Mouse (Mus musculus) hindbrain, embryonic 16.5 days (tissue): ENCODE measurements at regions not wholly inside any gene's neighbourhood (a gene's known extent, or its start where the extent isn't known, plus 50 kb on each side); places are given as distances from the start of the nearest gene placed in this dataset.

Experiments used
- ATAC-seq: fragments of 200-750 bp; cut with Nextera tagmentation; 2 replicates; pipeline ENCODE4 v1.8.0; 2017; ENCODE audit warnings: moderate TSS enrichment, moderate library complexity
- H3K27ac ChIP-seq: fragments of 300-500 bp; sonication (generic); 2 replicates; pipeline ENCODE4 v1.5.1; 2014; ENCODE audit warnings: low read depth, mild to moderate bottlenecking, control low read depth, low read length, moderate library complexity
- H3K27me3 ChIP-seq: fragments of 300-500 bp; sonication (generic); replicated peaks from 2 replicates; pipeline ENCODE4 v1.6.1; 2014; ENCODE audit warnings: low read length; ENCODE audit not compliant: control insufficient read depth, insufficient read depth
- H3K36me3 ChIP-seq: fragments of 300-500 bp; sonication (generic); 2 replicates; pipeline ENCODE4 v1.6.1; 2014; ENCODE audit warnings: mild to moderate bottlenecking, low read length, moderate library complexity, mixed read lengths; ENCODE audit not compliant: control insufficient read depth, insufficient read depth
- H3K4me1 ChIP-seq: fragments of 300-500 bp; sonication (generic); 2 replicates; pipeline ENCODE4 v1.6.1; 2014; ENCODE audit warnings: low read depth, low read length; ENCODE audit not compliant: control insufficient read depth, insufficient read depth
- H3K4me2 ChIP-seq: fragments of 300-500 bp; sonication (generic); 2 replicates; pipeline ENCODE4 v1.6.1; 2014; ENCODE audit warnings: mild to moderate bottlenecking, low read length, control low read depth, moderate library complexity
- H3K4me3 ChIP-seq: fragments of 300-500 bp; sonication (generic); 2 replicates; pipeline ENCODE4 v1.5.1; 2014; ENCODE audit warnings: mild to moderate bottlenecking, low read length, control low read depth, moderate library complexity
- H3K9ac ChIP-seq: fragments of 300-500 bp; sonication (generic); 2 replicates; pipeline ENCODE4 v1.6.1; 2014; ENCODE audit warnings: low read depth, mild to moderate bottlenecking, control low read depth, low read length, moderate library complexity
- H3K9me3 ChIP-seq: fragments of 300-500 bp; sonication (generic); 2 replicates; pipeline ENCODE4 v1.6.1; 2014; ENCODE audit warnings: mild to moderate bottlenecking, low read length, moderate library complexity; ENCODE audit not compliant: control insufficient read depth
- WGBS: fragments of 180-500 bp; shearing (Covaris S2); extraction: QIAGEN DNeasy Blood & Tissue Kit; methylation state at CpG from one replicate; pipeline ENCODE4 v1.1.7; 2014; 5-methylcytosine and 5-hydroxymethylcytosine counted together

DNA sequence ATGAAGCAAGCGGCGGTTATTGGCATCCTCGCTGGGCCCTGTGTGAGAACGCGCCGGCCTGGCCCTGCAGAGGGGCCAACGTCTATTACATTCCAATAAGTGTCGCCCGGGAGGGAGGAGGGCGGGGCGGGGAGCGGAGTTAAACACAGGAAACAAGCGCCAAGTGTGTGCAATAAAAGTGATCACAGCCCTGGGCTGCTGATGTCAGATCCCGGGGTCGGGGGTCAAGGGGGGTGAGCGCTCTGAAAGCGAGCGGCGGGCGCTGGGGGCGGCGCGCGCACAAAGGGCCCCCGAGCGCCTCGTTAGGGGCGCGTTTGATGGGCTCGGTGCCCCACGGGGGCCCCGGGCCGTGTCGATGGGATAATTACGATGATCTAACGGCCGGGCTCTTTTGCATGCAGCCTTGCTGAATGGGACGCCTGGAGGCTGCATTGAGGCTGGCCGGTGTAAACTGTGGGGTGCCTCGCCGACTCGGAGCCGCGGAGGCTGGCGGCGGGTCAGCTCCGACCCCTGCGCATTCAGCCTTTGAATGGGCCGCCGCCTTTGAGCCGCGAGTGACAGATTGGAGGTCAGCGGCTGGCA is 178.9 kb downstream of the Tfap2c start:
- ATAC-seq = peak; percentile 87
- Histone ChIP-seq H3K4me2 (peak overlapping the region; percentile 76), H3K4me3 (peak overlapping the region; percentile 37), H3K9me3 (no peaks in the 10 kb centered on the region), H3K9ac (0 out of 2 replicates have a peak overlapping the region, but pooled peaks have one; percentile 32), H3K36me3 (no peaks in the 10 kb centered on the region), H3K27ac (no peak overlapping the region), H3K4me1 (peaks cover 9% of the 10 kb centered on the region), H3K27me3 (peaks cover 56% of the 10 kb centered on the region)
- WGBS = under 1% methylated on average over 53 of the region's 53 CpGs

- H3K4me2 ChIP-seq = no peak overlapping the region
- ATAC-seq = no peak
- H3K9me3 ChIP-seq = no peaks in the 10 kb centered on the region
- H3K27me3 ChIP-seq = peaks cover 59% of the 10 kb centered on the region
- H3K9ac ChIP-seq = no peak overlapping the region
- 39% methylated on average over 4 of the region's 4 CpGs for WGBS
- H3K4me1 ChIP-seq = peaks cover 9% of the 10 kb centered on the region
- H3K4me3 ChIP-seq = no peak overlapping the region
- H3K27ac ChIP-seq = no peak overlapping the region
- no peaks in the 10 kb centered on the region for H3K36me3 ChIP-seq
Measured at GRCm38 (mm10) chr2:172729151-172729550, 179.8 kb downstream of the Tfap2c start.

DNA sequence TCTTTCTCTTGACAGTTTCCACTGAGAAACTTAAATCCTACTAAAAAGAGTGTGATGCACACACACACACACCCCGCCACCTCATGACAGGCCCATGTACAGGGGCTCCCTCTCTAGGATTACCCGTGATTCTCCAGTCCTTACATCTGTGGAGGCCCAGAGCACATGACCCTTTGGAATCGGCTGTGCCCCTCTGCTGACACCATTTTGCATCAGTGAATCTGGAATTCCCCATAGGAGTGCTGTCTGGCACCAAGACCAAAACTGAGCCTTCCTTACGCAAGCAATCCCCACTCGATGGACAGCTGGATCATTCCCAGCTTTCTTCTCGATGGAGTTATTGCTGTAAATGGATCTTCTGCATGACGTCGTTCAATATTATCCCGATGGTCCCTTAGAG is 180.3 kb downstream of the Tfap2c start:
- Histone ChIP-seq H3K4me3 (no peak overlapping the region), H3K27me3 (peaks cover 61% of the 10 kb centered on the region)
- WGBS = 64% methylated on average over 9 of the region's 9 CpGs

GRCm38 (mm10) chr2:172731408-172731807 is 182.0 kb downstream of the Tfap2c start:
- no peak overlapping the region for H3K27ac ChIP-seq
- no peaks in the 10 kb centered on the region for H3K9me3 ChIP-seq
- ATAC-seq = 0 out of 2 replicates have a peak, but pooled peaks have one; percentile 31
- no peaks in the 10 kb centered on the region for H3K36me3 ChIP-seq
- peak overlapping the region; percentile 11; the same call in 1 of the 2 replicates for H3K4me2 ChIP-seq
- H3K4me1 ChIP-seq = peaks cover 9% of the 10 kb centered on the region
- 1% methylated on average over 18 of the region's 18 CpGs for WGBS
- no peak overlapping the region for H3K9ac ChIP-seq
- H3K4me3 ChIP-seq = 0 out of 2 replicates have a peak overlapping the region, but pooled peaks have one; percentile 3
- H3K27me3 ChIP-seq = peaks cover 64% of the 10 kb centered on the region

More for the DNA sequence above, 180.3 kb downstream of the Tfap2c start:
- no peak overlapping the region for H3K9ac ChIP-seq
- peaks cover 9% of the 10 kb centered on the region for H3K4me1 ChIP-seq
- H3K9me3 ChIP-seq = no peaks in the 10 kb centered on the region
- no peak overlapping the region for H3K27ac ChIP-seq
- no peak overlapping the region for H3K4me2 ChIP-seq
- H3K36me3 ChIP-seq = no peaks in the 10 kb centered on the region
- ATAC-seq = no peak

DNA sequence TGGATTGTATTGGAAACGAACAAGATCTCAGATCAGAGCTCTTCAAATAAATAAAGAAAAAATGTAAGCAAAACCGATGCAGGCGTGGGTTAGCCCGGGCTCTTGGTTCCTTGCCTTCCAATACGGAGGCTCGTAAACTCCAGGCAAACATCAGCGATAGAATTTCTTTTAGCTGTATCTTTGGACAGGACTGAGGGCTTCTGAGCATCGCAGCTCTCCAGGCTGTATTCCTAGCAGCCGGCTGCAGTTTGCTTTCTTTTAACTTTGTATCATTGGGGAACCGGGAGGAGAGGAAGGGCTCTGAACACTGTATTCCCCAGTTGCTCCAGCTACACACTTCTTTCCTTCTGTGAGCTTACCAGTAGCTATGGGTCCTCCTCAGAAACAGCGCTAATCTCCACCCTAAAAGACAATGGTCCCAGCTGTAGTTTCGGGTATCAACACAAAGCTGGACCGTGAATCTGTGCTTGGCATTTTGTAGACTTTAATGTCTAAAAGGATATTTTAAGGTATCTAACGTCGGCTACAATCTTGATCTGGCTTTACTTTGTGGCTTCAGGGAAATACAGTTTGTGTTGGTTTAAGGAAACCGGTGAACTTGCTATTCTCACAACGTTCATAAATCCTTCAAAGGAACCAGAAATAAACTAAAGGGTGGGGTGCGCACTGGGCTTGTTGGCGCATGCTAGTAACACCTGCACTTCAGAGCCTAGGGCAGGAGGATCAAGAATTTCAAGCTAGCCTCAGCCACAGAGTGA is 183.2 kb downstream of the Tfap2c start:
- peaks cover 9% of the 10 kb centered on the region for H3K4me1 ChIP-seq
- ATAC-seq = no peak
- WGBS = 5% methylated on average over 19 of the region's 19 CpGs

DNA sequence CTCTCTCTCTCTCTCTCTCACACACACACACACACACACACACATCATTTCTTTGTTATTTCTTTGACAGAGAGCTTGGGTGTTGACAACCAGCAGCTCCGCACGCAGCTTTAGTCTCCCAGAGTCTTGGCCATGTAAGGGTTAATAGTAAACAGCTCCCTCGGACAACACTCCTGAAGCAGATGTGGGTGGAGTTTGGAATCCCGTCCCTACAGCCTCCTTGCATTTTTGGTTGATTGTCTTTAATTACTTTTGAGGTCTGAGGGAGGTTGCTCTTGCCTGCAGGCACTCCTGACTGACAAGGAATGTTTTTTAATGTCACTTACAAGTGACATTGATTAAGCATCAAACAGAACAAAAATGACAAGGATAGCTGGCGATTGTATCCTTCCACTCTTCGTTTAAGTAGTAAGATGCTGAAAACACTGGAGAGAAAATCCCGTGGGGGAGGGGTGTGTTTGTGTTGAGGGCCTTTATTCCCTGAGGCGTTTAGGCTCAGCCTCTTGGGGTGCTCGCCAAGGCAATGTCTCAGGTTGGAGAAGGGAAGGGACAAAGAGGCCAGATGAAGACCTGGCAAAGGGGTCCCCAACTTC is 184.1 kb downstream of the Tfap2c start:
- WGBS = 4% methylated on average over 9 of the region's 9 CpGs
- no peak overlapping the region for H3K4me2 ChIP-seq
- no peaks in the 10 kb centered on the region for H3K36me3 ChIP-seq
- ATAC-seq = no peak
- H3K4me3 ChIP-seq = no peak overlapping the region
- H3K9me3 ChIP-seq = no peaks in the 10 kb centered on the region
- no peak overlapping the region for H3K9ac ChIP-seq
- peaks cover 5% of the 10 kb centered on the region for H3K4me1 ChIP-seq
- H3K27ac ChIP-seq = no peak overlapping the region
- peaks cover 84% of the 10 kb centered on the region for H3K27me3 ChIP-seq

More for the DNA sequence above, 183.2 kb downstream of the Tfap2c start:
- Histone ChIP-seq H3K9ac (no peak overlapping the region), H3K4me2 (no peak overlapping the region), H3K4me3 (no peak overlapping the region), H3K27ac (no peak overlapping the region), H3K36me3 (no peaks in the 10 kb centered on the region), H3K27me3 (peaks cover 75% of the 10 kb centered on the region), H3K9me3 (no peaks in the 10 kb centered on the region)

GRCm38 (mm10) chr2:172735621-172736020 is 186.2 kb downstream of the Tfap2c start:
- Histone ChIP-seq H3K27ac (no peak overlapping the region), H3K4me3 (no peak overlapping the region), H3K36me3 (no peaks in the 10 kb centered on the region), H3K27me3 (peaks cover 84% of the 10 kb centered on the region), H3K9me3 (no peaks in the 10 kb centered on the region), H3K9ac (no peak overlapping the region), H3K4me1 (peaks cover 3% of the 10 kb centered on the region; the same call in 1 of the 2 replicates), H3K4me2 (no peak overlapping the region)
- 19% methylated on average over 6 of the region's 6 CpGs for WGBS
- ATAC-seq = no peak

- Histone ChIP-seq H3K27me3 (peaks cover 75% of the 10 kb centered on the region), H3K9ac (no peak overlapping the region), H3K36me3 (no peaks in the 10 kb centered on the region), H3K9me3 (no peaks in the 10 kb centered on the region), H3K4me3 (no peak overlapping the region), H3K4me1 (no peaks in the 10 kb centered on the region), H3K4me2 (no peak overlapping the region), H3K27ac (no peak overlapping the region)
- 5% methylated on average over 11 of the region's 11 CpGs for WGBS
- no peak for ATAC-seq
Measured at GRCm38 (mm10) chr2:172739041-172739491, 189.7 kb downstream of the Tfap2c start.

- Histone ChIP-seq H3K4me3 (no peak overlapping the region), H3K9ac (no peak overlapping the region), H3K27me3 (peaks cover 72% of the 10 kb centered on the region), H3K27ac (no peak overlapping the region), H3K4me1 (no peaks in the 10 kb centered on the region), H3K36me3 (no peaks in the 10 kb centered on the region), H3K9me3 (no peaks in the 10 kb centered on the region), H3K4me2 (no peak overlapping the region)
- no peak for ATAC-seq
- 17% methylated on average over 19 of the region's 19 CpGs for WGBS
Measured at GRCm38 (mm10) chr2:172739529-172739928, 190.1 kb downstream of the Tfap2c start.
